Mouse (Mus musculus) left cerebral cortex, postnatal 14 days (tissue): ENCODE results near the gene Siglecf. TPM values are rescaled to one million over a fixed set of nuclear protein-coding genes. Genes with fewer than 3 reads are reported as not detected.
A peak's percentile ranks its signal among the peaks of the same experiment; 100 is the strongest.

ENCODE experiments used
- DNase-seq, 2 experiments: peaks; one replicate each; pipeline ENCODE4 v3.0.0; 2021 to 2022; ENCODE audit warnings: low spot score in 2 of 2, mixed read lengths in 1 of 2
- intact Hi-C: fragments of 180-260 bp; cut with DNase I; formaldehyde crosslinking; loops from one replicate; pipeline ENCODE4 v1.15.1; 2025
- total RNA-seq, 2 experiments: library from RNA; stranded (reverse); gene quantifications; 2 replicates each; pipeline ENCODE4 v1.2.3; 2021

The Siglecf gene
- total RNA-seq, 2 experiments from 2014 or later, result 0.44 to 0.59 TPM

DNA sequence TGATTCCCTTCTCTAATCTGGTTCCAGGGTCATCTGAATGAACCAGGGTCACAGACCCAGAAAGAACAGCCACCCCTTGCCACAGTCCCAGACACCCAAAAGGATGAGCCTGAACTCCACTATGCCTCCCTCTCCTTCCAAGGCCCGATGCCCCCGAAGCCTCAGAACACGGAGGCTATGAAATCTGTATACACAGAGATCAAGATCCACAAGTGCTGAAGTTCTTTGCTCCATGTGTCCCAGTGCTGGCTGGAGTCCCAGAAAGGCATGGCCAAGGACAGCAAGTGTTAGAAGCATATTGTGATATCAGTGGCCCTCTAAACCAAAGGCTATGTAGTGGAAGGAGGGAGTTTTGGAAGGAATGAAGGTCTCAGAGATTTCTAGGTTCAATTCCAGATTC lies 7.4 kb downstream of the Siglecf start:
- no peak for DNase-seq
- intact Hi-C loops, result no loop called here

DNA sequence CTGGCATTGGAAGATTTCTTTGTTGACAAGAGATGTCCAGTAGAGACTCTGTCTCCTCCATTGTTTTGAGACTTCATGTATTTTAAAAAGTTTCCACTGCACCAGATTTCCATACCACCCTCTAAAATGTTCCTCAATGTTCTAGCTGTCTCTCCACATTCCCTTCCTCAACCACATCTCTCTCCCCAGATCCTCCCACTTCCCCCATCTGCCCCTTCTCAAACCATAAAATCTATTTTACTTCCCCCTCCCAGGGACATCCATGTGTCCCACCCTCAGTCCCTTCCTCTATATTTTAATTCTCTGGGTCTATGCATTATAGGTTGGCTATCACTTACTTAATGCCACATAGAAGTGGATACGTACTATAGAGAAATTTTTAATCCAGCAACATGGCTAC lies 10.3 kb downstream of the Siglecf start:
- DNase-seq, result no peak
- intact Hi-C loops, result no loop called here

- DNase-seq, result no peak
- intact Hi-C loops, result no loop called here
Measured at GRCm38 (mm10) chr7:43362021-43362420, 10.9 kb downstream of the Siglecf start.

DNA sequence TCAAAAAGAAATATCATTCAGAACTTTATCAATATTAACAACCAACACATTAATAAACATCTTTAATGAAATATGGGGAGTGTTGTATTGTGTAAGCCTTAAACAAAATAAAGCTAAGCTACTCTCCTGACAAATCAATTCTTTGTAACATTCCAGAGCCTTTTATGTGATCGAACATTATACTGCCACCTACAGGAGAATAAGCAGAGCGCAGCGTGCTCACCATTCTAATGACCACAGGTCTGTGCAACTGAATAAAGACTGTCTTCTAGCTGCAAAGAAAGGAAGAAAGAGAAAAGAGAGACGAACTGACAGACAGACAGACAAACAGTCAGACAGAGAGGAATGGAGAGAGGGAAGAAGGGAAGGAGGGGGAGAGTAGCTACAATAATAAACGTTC lies 27.1 kb downstream of the Siglecf start:
- intact Hi-C loops, result no loop called here
- DNase-seq, result peak; percentile 37 to 60

DNA sequence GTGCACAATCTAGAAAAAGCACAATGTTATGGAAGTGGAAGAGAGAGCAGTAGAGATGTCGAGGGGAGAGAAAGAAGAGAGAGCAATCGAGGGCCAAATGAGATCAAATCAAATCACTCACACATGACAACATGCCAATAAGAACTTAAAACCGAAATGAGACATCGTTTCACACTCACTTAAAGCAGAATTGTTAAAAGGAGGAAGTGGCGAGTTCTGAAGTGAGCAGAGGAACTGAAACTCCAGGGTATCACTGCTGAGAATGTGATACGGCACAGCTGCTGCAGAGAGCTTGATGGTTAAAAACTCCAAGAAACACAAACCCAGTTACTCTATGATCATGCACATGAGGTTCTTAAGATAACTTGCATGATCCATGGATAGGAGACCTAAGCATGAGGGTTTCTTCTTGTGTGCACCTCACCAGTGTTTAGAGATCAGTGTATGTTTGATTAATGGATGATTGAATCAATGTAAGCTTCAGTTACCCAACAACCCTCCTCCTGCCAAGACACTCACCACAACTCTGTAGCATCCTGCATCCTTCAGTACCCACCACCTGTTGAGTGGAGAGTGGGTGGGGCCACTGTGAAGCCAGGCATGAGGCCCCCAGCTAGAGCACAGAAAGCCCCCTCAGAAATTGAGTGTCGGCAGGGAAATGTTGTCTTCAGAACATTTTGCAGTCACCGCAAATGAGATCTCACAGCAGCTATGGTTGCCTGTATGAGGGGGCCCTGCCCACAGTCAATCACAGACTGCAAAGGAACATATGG lies 41.4 kb downstream of the Siglecf start:
- intact Hi-C loops, result no loop called here
- peak in 1 of 2 experiments; percentile 2 for DNase-seq

GRCm38 (mm10) chr7:43399501-43399900 lies 48.4 kb downstream of the Siglecf start:
- intact Hi-C loops, result no loop called here
- DNase-seq, result no peak

DNA sequence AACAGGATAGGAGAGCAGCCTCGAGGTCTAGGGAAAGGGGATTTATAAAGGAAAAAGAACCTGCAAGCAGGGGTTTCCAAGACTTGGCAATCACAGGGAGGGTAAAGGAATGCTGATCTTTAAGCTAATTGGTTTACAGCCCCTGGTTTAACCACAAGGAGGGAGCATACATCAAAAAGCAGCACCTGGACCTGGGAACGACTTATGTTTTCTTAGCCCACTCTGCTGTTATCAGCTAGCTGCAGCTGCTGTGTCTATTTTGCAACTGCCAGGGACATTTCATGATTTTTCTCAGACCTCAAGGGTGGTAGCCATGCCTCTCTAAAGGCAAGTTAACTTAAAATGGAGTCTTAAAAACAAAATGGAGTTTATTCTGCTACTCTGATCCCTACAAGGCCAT lies 51.6 kb downstream of the Siglecf start:
- intact Hi-C loops, result no loop called here
- DNase-seq, result no peak

GRCm38 (mm10) chr7:43407573-43407972 lies 56.4 kb downstream of the Siglecf start:
- DNase-seq, result no peak
- intact Hi-C loops, result no loop called here

- intact Hi-C loops, result no loop called here
Measured at GRCm38 (mm10) chr7:43408131-43408553, 57.0 kb downstream of the Siglecf start, which contains the start of gene Siglecg. Siglecg (plus strand) TSS chr7:43408204.

DNA sequence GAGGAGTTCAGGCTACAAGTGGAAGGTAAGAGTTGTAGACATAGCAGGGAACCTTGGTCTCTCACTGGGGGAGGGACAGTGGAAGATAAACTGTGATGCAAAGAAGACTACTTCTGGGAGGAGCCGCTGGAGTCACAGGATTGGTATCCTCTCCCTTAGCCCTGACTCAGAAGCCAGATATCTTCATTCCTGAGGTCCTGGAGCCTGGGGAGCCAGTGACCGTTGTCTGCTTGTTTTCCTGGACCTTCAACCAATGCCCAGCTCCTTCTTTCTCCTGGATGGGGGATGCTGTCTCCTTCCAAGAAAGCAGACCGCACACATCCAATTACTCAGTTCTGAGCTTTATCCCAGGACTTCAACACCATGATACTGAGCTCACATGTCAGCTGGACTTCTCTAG lies 57.9 kb downstream of the Siglecf start:
- DNase-seq, result no peak
- intact Hi-C loops, result no loop called here

More at GRCm38 (mm10) chr7:43408131-43408553, 57.0 kb downstream of the Siglecf start, which contains the start of gene Siglecg:
- no peak for DNase-seq

Other genes starting within 250 kb of the Siglecf start
- gene Zfp936, start 237.1 kb upstream of the Siglecf start, total RNA-seq, result not detected
- gene Zfp715, start 38.0 kb upstream of the Siglecf start, total RNA-seq, result 10 to 100 TPM; 18.9 to 20.6 TPM
- under 1 TPM in 1 of 2 experiments, not detected in 1; 0.42 TPM for gene Siglecg, start 56.9 kb downstream of the Siglecf start, total RNA-seq
- gene Lim2, start 76.3 kb downstream of the Siglecf start, total RNA-seq, result not detected
- gene Nkg7, start 85.7 kb downstream of the Siglecf start, total RNA-seq, result not detected
- not detected for gene Cldnd2, start 89.4 kb downstream of the Siglecf start, total RNA-seq
- gene Etfb, start 92.7 kb downstream of the Siglecf start, total RNA-seq, result 10 to 100 TPM; 51.9 to 52.6 TPM
- 1 to 10 TPM in 1 of 2 experiments, under 1 TPM in 1; 0.86 to 2.0 TPM for gene Gm45233, start 92.8 kb downstream of the Siglecf start, total RNA-seq
- gene Vsig10l, start 111.8 kb downstream of the Siglecf start, total RNA-seq, result 1 to 10 TPM; 3.3 to 4.6 TPM
- gene Iglon5, start 138.7 kb downstream of the Siglecf start, total RNA-seq, result 10 to 100 TPM; 42.7 to 46.3 TPM
- not detected for gene 4931406B18Rik, start 154.6 kb downstream of the Siglecf start, total RNA-seq
- gene Cd33, start 193.1 kb downstream of the Siglecf start, total RNA-seq, result 1 to 10 TPM; 5.7 to 6.1 TPM
- 1 to 10 TPM; 4.9 TPM for gene Zfp658, start 210.9 kb downstream of the Siglecf start, total RNA-seq
- 10 to 100 TPM; 17.6 to 21.3 TPM for gene Zfp719, start 228.3 kb downstream of the Siglecf start, total RNA-seq